Mouse (Mus musculus) liver, embryonic 14.5 days (tissue): ENCODE data around the gene Atp13a2. TPM values are rescaled to one million over a fixed set of nuclear protein-coding genes. Genes with fewer than 3 reads are reported as not detected.

ENCODE experiments used
- ATAC-seq: fragments of 200-750 bp; cut with Nextera tagmentation; 2 replicates; pipeline ENCODE4 v1.8.0; 2017; ENCODE audit warnings: moderate number of reproducible peaks, mild to moderate bottlenecking, moderate library complexity; ENCODE audit not compliant: insufficient read depth
- DNase-seq, 3 experiments: peaks; one replicate each; pipeline ENCODE4 v3.0.0-alpha.2; 2012 to 2013; ENCODE audit warnings: low read depth in 3 of 3, low spot score in 3 of 3
- H3K27ac ChIP-seq: fragments of 300-500 bp; sonication (generic); 2 replicates; pipeline ENCODE4 v1.5.1; 2014; ENCODE audit warnings: moderate library complexity, mild to moderate bottlenecking, control low read depth, inconsistent platforms
- H3K27me3 ChIP-seq: fragments of 300-500 bp; sonication (generic); 2 replicates; pipeline ENCODE4 v1.6.1; 2014; ENCODE audit warnings: mild to moderate bottlenecking, low read length, moderate library complexity; ENCODE audit not compliant: control insufficient read depth, insufficient read depth
- H3K36me3 ChIP-seq: fragments of 300-500 bp; sonication (generic); replicated peaks from 2 replicates; pipeline ENCODE4 v1.6.1; 2014; ENCODE audit warnings: low read depth; ENCODE audit not compliant: control insufficient read depth, insufficient read depth
- H3K4me1 ChIP-seq, 2 experiments: fragments of 200-500 bp in 1 of 2; fragments of 300-500 bp in 1 of 2; sonication (generic) in 1 of 2; replicated peaks; 2 replicates each; pipeline ENCODE4 v1.6.1; 2012 to 2014; ENCODE audit warnings: antibody characterized with exemption in 1 of 2, inconsistent platforms in 1 of 2, low read length in 1 of 2; ENCODE audit not compliant: control insufficient read depth in 2 of 2, insufficient read depth in 2 of 2
- H3K4me2 ChIP-seq: fragments of 300-500 bp; sonication (generic); 2 replicates; pipeline ENCODE4 v1.6.1; 2014; ENCODE audit warnings: low read depth, mild to moderate bottlenecking, control low read depth, moderate library complexity
- H3K4me3 ChIP-seq, 2 experiments: fragments of 200-500 bp in 1 of 2; fragments of 300-500 bp in 1 of 2; sonication (generic) in 1 of 2; 2 replicates each; pipeline ENCODE4 v1.5.1; 2012 to 2014; ENCODE audit warnings: low read depth in 2 of 2, low read length in 2 of 2, mild to moderate bottlenecking in 2 of 2, control low read depth in 1 of 2, inconsistent platforms in 1 of 2, moderate library complexity in 1 of 2; ENCODE audit not compliant: insufficient read depth in 1 of 2
- H3K9ac ChIP-seq: fragments of 300-500 bp; sonication (generic); replicated peaks from 2 replicates; pipeline ENCODE4 v1.6.1; 2014; ENCODE audit warnings: mild to moderate bottlenecking, control low read depth, moderate library complexity
- H3K9me3 ChIP-seq: fragments of 300-500 bp; sonication (generic); 2 replicates; pipeline ENCODE4 v1.6.1; 2016; ENCODE audit warnings: low read length, mixed read lengths; ENCODE audit not compliant: control insufficient read depth
- CTCF ChIP-seq: IDR thresholded peaks from 2 replicates; pipeline ENCODE4 v1.5.1; 2016; ENCODE audit warnings: antibody characterized with exemption, low read depth, control low read depth
- EP300 ChIP-seq: IDR thresholded peaks from 2 replicates; pipeline ENCODE4 v1.6.1; 2016; ENCODE audit warnings: antibody characterized with exemption, low read depth
- whole genome bisulfite sequencing: fragments of 180-500 bp; shearing (Covaris S2); extraction: QIAGEN DNeasy Blood & Tissue Kit; methylation state at CpG from one replicate; pipeline ENCODE4 v1.1.7; 2014; ENCODE audit not compliant: insufficient replicate concordance; 5-methylcytosine and 5-hydroxymethylcytosine counted together
- polyA plus RNA-seq, 2 experiments: library from polyadenylated mRNA; depleted of rRNA in 1 of 2; stranded (reverse) in 1 of 2; unstranded in 1 of 2; fragments of >200 nt; fragmentation: Nextera tagmentation in 1 of 2; extraction: Ambion mirVana in 1 of 2; gene quantifications; 2 replicates each; pipeline versions ENCODE4 v1.2.1 to v1.2.3; 2012 to 2014

Atp13a2 gene
- polyA plus RNA-seq, 2 experiments = 11.4 to 17.9 TPM

GRCm38 (mm10) chr4:140959128-140959679 lies 27.5 kb upstream of the Atp13a2 start:
- H3K9me3 ChIP-seq = no peaks in the 10 kb centered on the region
- peaks cover 16 to 19% of the 10 kb centered on the region in 2 experiments for H3K4me1 ChIP-seq
- no peaks in the 10 kb centered on the region; the same call in 1 of the 2 replicates for H3K27me3 ChIP-seq
- H3K9ac ChIP-seq = no peak overlapping the region
- no peak overlapping the region for H3K4me3 ChIP-seq
- no peak overlapping the region for H3K4me2 ChIP-seq
- ATAC-seq (no peak), DNase-seq (no peak)
- H3K27ac ChIP-seq = no peak overlapping the region
- no peak for TF ChIP-seq CTCF
- TF ChIP-seq EP300 = no peak
- no peaks in the 10 kb centered on the region for H3K36me3 ChIP-seq
- 67% methylated on average over 7 of the region's 7 CpGs for WGBS

- Histone ChIP-seq H3K4me1 (peaks cover 16 to 19% of the 10 kb centered on the region in 2 experiments), H3K27me3 (no peaks in the 10 kb centered on the region; the same call in 1 of the 2 replicates), H3K27ac (no peak overlapping the region), H3K9ac (no peak overlapping the region), H3K4me3 (no peak overlapping the region), H3K4me2 (no peak overlapping the region), H3K36me3 (no peaks in the 10 kb centered on the region), H3K9me3 (no peaks in the 10 kb centered on the region)
- DNase-seq (no peak), ATAC-seq (no peak)
- WGBS = 66% methylated on average over 10 of the region's 10 CpGs
- TF ChIP-seq EP300 = no peak
- TF ChIP-seq CTCF = no peak
Measured at GRCm38 (mm10) chr4:140959715-140960479, 26.8 kb upstream of the Atp13a2 start.

- Histone ChIP-seq H3K9ac (peak within 1 kb of the TSS; percentile 79), H3K27ac (peak within 1 kb of the TSS; percentile 5), H3K9me3 (no peaks in the 10 kb centered on the region), H3K4me1 (peaks cover 16 to 19% of the 10 kb centered on the region in 2 experiments), H3K4me3 (peak within 1 kb of the TSS; percentile 84 to 92), H3K36me3 (no peaks in the 10 kb centered on the region), H3K27me3 (no peaks in the 10 kb centered on the region; the same call in 1 of the 2 replicates), H3K4me2 (peak within 1 kb of the TSS; percentile 70)
- TF ChIP-seq EP300 (no peak), CTCF (no peak)
- peak; percentile 93 to 94 (median 93) for DNase-seq
- ATAC-seq = peak; percentile 97
- WGBS = 4% methylated on average over 37 of the region's 37 CpGs
Measured at GRCm38 (mm10) chr4:140960781-140961466, 25.7 kb upstream of the Atp13a2 start, which contains the start of gene Sdhb. Gene Sdhb, plus strand, starts transcription at chr4:140961203.

- Histone ChIP-seq H3K4me2 (peak overlapping the region; percentile 70), H3K9ac (peak overlapping the region; percentile 79), H3K4me3 (peak overlapping the region; percentile 84 to 92), H3K9me3 (no peaks in the 10 kb centered on the region), H3K27me3 (no peaks in the 10 kb centered on the region; the same call in 1 of the 2 replicates), H3K27ac (peak overlapping the region; percentile 5), H3K4me1 (peaks cover 16 to 19% of the 10 kb centered on the region in 2 experiments), H3K36me3 (peaks cover 1% of the 10 kb centered on the region; the same call in 1 of the 2 replicates)
- no peak for DNase-seq
- WGBS = 1% methylated on average over 38 of the region's 38 CpGs
- TF ChIP-seq CTCF (no peak), EP300 (no peak)
- peak; percentile 42 for ATAC-seq
Measured at GRCm38 (mm10) chr4:140961467-140962206, 25.0 kb upstream of the Atp13a2 start.
